Mouse (Mus musculus): ENCODE results near the gene Vwa5b2. TPM values are rescaled to one million over a fixed set of nuclear protein-coding genes. Genes with fewer than 3 reads are reported as not detected.

Vwa5b2 gene
- polyA plus RNA-seq, 1 experiment: 0.04 TPM

- Histone ChIP-seq H3K36me3 (ENCODE audit: control insufficient read depth, insufficient read depth) (peaks cover 17% of the 10 kb centered on the region), H3K27me3 (ENCODE audit: control insufficient read depth, insufficient read depth, insufficient read length) (no peaks in the 10 kb centered on the region), H3K79me2 (ENCODE audit: control insufficient read depth, insufficient read depth) (peaks cover 25% of the 10 kb centered on the region), H3ac (ENCODE audit: control insufficient read depth, insufficient read length) (peak overlapping the region; percentile 22), H3K4me2 (ENCODE audit: low read depth) (peak overlapping the region; percentile 91), H3K4me3 (peak overlapping the region; percentile 98)
- TF ChIP-seq TCF3 (IDR thresholded peaks at IDR 0.05; ENCODE audit: insufficient read length, low read depth): no peak
Observed at GRCm38 (mm10) chr16:20651947-20652310, 62.7 kb downstream of the Vwa5b2 start.

DNA sequence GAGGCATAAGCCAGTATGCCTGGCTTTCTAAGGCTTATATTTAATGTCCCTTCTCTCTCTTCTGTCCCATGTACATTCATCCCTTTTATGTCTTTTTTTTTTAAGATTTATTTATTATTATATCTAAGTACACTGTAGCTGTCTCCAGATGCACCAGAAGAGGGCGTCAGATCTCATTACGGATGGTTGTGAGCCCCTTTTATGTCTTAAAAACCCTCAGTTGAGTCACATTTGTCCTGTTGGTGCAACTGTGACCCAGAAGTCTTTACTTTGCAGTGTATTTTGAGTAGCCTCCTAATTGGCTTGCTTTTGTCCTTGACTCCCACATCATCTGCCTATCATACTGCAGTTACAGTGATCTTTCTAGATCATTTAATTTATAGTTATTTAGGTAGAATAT lies 64.0 kb downstream of the Vwa5b2 start:
- Histone ChIP-seq H3K79me2 (ENCODE audit: control insufficient read depth, insufficient read depth) (peaks cover 25% of the 10 kb centered on the region), H3K27me3 (ENCODE audit: control insufficient read depth, insufficient read depth, insufficient read length) (no peaks in the 10 kb centered on the region), H3ac (ENCODE audit: control insufficient read depth, insufficient read length) (no peak overlapping the region), H3K36me3 (ENCODE audit: control insufficient read depth, insufficient read depth) (peaks cover 28% of the 10 kb centered on the region), H3K4me2 (ENCODE audit: low read depth) (peak overlapping the region; percentile 91), H3K4me3 (peak overlapping the region; percentile 98)
- TF ChIP-seq MAX (IDR thresholded peaks at IDR 0.05; ENCODE audit: low read depth) (no peak), REST (IDR thresholded peaks at IDR 0.05; ENCODE audit: insufficient read depth, insufficient read length) (no peak), MYOG (IDR thresholded peaks at IDR 0.05; ENCODE audit: control insufficient read depth in 1 of 3, insufficient read depth in 1 of 3, insufficient read length in 2 of 3, low read depth in 2 of 3) (no peak), CEBPB (IDR thresholded peaks at IDR 0.05; ENCODE audit: insufficient read depth, poor library complexity, severe bottlenecking) (no peak), SRF (IDR thresholded peaks at IDR 0.05; ENCODE audit: control insufficient read depth, insufficient read length, low read depth) (no peak), POLR2AphosphoS2 (IDR thresholded peaks at IDR 0.05; ENCODE audit: insufficient read length, low read depth) (no peak), MYOD1 (IDR thresholded peaks at IDR 0.05; ENCODE audit: control insufficient read depth in 1 of 3, insufficient read length in 2 of 3, low read depth in 2 of 3) (no peak), TCF3 (IDR thresholded peaks at IDR 0.05; ENCODE audit: insufficient read length, low read depth) (no peak), E2F4 (IDR thresholded peaks at IDR 0.05; ENCODE audit: insufficient read depth) (no peak), TCF12 (IDR thresholded peaks at IDR 0.05; ENCODE audit: insufficient read depth, poor library complexity, severe bottlenecking) (no peak), USF1 (IDR thresholded peaks at IDR 0.05; ENCODE audit: low read depth) (no peak)

Other genes with a start within 250 kb of the Vwa5b2 start
- 23.1 TPM for gene Abcc5, start 163.1 kb upstream of the Vwa5b2 start, polyA plus RNA-seq (2012; fragmentation: generic; extraction: Trizol)
- gene Eif2b5, start 90.7 kb upstream of the Vwa5b2 start, polyA plus RNA-seq (2012; fragmentation: generic; extraction: Trizol): 94.7 TPM
- 32.9 TPM for gene Dvl3, start 72.5 kb upstream of the Vwa5b2 start, polyA plus RNA-seq (2012; fragmentation: generic; extraction: Trizol)
- 446 TPM for gene Ap2m1, start 54.0 kb upstream of the Vwa5b2 start, polyA plus RNA-seq (2012; fragmentation: generic; extraction: Trizol)
- gene Abcf3, start 40.9 kb upstream of the Vwa5b2 start, polyA plus RNA-seq (2012; fragmentation: generic; extraction: Trizol): 50.2 TPM
- gene Eef1akmt4, start 22.1 kb downstream of the Vwa5b2 start, polyA plus RNA-seq (2012; fragmentation: generic; extraction: Trizol): 19.1 TPM
- gene Gm49333, start 22.1 kb downstream of the Vwa5b2 start, polyA plus RNA-seq (2012; fragmentation: generic; extraction: Trizol): 0.04 TPM
- 36.8 TPM for gene Alg3, start 22.3 kb downstream of the Vwa5b2 start, polyA plus RNA-seq (2012; fragmentation: generic; extraction: Trizol)
- 9.4 TPM for gene Camk2n2, start 31.8 kb downstream of the Vwa5b2 start, polyA plus RNA-seq (2012; fragmentation: generic; extraction: Trizol)
- gene Ece2, start 40.4 kb downstream of the Vwa5b2 start, polyA plus RNA-seq (2012; fragmentation: generic; extraction: Trizol): 2.6 TPM
- 285 TPM for gene Psmd2, start 62.2 kb downstream of the Vwa5b2 start, polyA plus RNA-seq (2012; fragmentation: generic; extraction: Trizol)
- 232 TPM for gene Eif4g1, start 78.8 kb downstream of the Vwa5b2 start, polyA plus RNA-seq (2012; fragmentation: generic; extraction: Trizol)
- gene Fam131a, start 103.8 kb downstream of the Vwa5b2 start, polyA plus RNA-seq (2012; fragmentation: generic; extraction: Trizol): 0.62 TPM
- 60.5 TPM for gene Polr2h, start 128.2 kb downstream of the Vwa5b2 start, polyA plus RNA-seq (2012; fragmentation: generic; extraction: Trizol)
- gene Clcn2, start 128.3 kb downstream of the Vwa5b2 start, polyA plus RNA-seq (2012; fragmentation: generic; extraction: Trizol): 4.4 TPM
- gene Chrd, start 143.7 kb downstream of the Vwa5b2 start, polyA plus RNA-seq (2012; fragmentation: generic; extraction: Trizol): 14.0 TPM
- gene Thpo, start 145.0 kb downstream of the Vwa5b2 start, polyA plus RNA-seq (2012; fragmentation: generic; extraction: Trizol): 1.4 TPM